Mouse (Mus musculus) heart, adult 2 months (tissue): ENCODE measurements around the gene Stpg2.

Experiments used
- CTCF ChIP-seq: fragments of 200-600 bp; IDR thresholded peaks from 2 replicates; pipeline ENCODE4 v1.8.1; 2022; ENCODE audit warnings: antibody characterized with exemption, mild to moderate bottlenecking, moderate library complexity
- EP300 ChIP-seq: fragments of 200-500 bp; IDR thresholded peaks from 2 replicates; pipeline ENCODE4 v1.6.1; 2011; ENCODE audit warnings: low read depth, low read length, control low read depth; ENCODE audit not compliant: insufficient read depth

DNA sequence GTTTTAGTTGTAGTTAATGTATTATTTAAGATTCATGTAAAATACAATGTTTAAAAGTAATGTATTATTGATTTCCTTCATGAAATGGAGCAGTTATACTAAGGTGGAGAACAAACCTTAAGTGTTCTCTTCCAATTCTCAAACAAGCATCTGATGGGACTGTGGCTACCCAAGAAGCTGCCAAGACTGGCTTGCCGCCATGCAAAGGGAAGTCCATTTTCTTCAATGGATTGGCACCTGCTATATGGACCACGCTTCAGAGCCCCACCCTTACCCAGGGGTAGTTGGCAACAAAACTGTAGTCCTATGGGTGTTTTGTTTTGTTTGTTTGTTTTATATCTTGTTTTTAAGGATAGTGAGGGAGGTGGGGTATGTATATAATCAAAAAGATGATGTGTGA is 373.0 kb downstream of the Stpg2 start:
- TF ChIP-seq CTCF (no peak), EP300 (no peak)
